Mouse (Mus musculus): ENCODE measurements around the gene Acbd4. TPM values are rescaled to one million over a fixed set of nuclear protein-coding genes. Genes with fewer than 3 reads are reported as not detected.

Acbd4 gene
- polyA plus RNA-seq, 1 experiment, result 4.5 TPM

DNA sequence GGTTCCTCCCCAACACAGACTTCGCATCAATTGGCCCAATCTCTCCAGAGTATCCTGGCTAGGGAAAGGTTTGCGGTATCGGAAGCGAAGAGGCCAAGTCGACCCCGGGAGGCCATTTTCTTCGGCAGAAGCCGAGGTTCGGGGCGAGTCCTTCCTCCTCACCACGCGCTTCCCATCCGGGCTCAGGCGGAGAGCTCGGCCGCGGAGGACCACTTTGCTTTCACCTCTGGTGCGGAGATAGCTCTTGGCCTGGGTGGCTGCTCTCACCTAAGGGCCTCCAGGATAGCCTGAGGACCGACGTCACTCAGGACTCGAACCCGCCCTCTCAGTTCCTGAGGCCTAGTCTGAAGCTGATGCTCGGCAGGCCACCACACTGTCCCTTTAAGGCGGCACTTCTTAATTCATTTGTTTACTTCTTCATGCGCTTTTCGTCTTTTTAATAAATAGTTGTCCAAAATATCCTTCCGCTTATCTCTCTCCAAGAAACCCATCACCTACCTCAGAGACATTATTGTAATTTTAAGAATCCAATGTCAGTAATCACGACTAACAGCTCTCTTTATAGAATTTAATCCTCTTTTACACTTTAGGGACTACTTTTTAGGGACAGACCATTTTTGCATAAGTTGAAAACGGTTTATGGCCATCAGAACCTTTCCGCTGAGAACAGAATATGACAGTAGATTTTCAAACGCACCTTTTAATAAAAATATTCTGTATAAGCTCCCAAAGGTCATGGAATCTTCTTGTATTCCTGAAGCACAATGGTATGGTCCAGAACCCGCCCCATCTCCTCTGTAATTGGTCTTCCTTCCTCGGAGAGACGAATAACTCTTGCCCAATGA is 13.9 kb downstream of the Acbd4 start:
- TF ChIP-seq CTCF (IDR thresholded peaks at IDR 0.05; ENCODE audit: borderline replicate concordance, extremely low read depth, insufficient read depth, insufficient read length) (no peak), POLR2A (IDR thresholded peaks at IDR 0.05; ENCODE audit: borderline replicate concordance, extremely low read depth, insufficient read depth, insufficient read length, poor library complexity, severe bottlenecking) (peak; percentile 31; the same call in 1 of the 2 replicates)
- peak; percentile 96 for DNase-seq (ENCODE audit: low read depth)

DNA sequence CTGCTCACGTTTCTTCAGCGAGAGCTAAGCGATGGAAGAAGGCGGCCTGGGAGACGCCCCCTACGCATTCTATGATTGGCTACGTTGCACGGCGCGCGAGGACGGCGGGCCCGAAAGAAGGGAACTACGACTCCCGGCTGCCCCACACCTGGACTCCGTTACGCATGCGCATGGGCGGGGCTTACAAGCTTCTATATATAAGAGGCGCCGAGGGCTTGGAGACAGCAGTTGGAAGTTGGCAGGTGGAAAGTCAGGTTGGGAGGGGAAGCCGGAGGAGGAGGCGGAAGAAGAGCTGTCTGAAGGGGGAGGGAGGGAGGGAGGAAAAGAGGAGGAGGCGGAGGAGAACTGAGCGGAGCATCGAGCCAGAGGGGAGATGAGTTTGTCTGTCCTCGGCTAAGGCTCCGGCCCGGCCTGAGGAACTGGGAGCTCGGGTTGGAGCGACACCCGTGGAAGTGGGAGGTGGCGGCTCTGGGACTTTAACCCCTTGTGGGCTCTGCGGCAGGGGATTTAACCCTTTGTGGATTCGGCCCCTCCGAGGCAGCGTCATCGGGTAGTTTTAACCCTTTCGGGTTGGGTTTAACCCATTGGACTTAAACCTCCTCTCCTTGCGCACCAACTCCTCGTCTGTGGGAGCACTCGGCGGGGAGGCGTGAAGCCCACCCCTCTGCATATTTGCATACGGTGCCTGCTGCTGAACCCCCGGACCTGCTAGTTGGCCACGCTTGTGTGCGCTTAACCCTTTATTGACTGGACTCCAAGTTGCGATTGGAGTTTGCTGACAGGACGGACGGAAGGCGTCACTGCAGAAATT is 14.7 kb downstream of the Acbd4 start, which contains the start of gene Hexim1:
Hexim1 (plus strand) TSS at position 224 of the 811 bp plus-strand sequence.
- DNase-seq (ENCODE audit: low read depth), result peak; percentile 100
- TF ChIP-seq CTCF (IDR thresholded peaks at IDR 0.05; ENCODE audit: borderline replicate concordance, extremely low read depth, insufficient read depth, insufficient read length), result no peak
- peak; percentile 87; the same call in 1 of the 2 replicates for TF ChIP-seq POLR2A (IDR thresholded peaks at IDR 0.05; ENCODE audit: borderline replicate concordance, extremely low read depth, insufficient read depth, insufficient read length, poor library complexity, severe bottlenecking)

DNA sequence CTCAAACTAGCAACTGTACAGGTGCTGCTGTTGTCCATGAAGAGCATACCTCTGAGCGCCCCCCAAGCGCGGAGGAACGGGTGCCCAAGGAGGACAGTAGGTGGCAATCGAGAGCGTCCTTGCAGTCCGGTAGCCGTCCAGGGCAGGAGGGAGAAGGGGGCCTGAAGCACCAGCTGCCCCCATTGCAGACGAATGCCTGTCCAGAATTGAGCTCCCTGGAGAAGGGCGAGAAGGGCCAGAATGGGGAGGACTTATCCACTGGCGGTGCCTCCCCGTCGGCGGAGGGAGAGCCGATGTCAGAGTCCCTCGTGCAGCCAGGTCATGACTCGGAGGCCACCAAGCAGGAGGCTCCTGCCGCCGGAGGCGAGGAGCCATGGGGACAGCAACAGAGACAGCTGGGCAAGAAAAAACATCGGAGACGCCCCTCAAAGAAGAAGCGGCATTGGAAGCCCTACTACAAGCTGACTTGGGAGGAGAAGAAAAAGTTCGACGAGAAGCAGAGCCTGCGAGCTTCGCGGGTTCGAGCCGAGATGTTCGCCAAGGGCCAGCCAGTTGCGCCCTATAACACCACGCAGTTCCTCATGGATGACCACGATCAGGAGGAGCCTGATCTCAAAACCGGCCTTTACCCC is 15.6 kb downstream of the Acbd4 start:
- TF ChIP-seq POLR2A (IDR thresholded peaks at IDR 0.05; ENCODE audit: borderline replicate concordance, extremely low read depth, insufficient read depth, insufficient read length, poor library complexity, severe bottlenecking), result no peak
- TF ChIP-seq CTCF (IDR thresholded peaks at IDR 0.05; ENCODE audit: borderline replicate concordance, extremely low read depth, insufficient read depth, insufficient read length), result peak; percentile 70
- DNase-seq (ENCODE audit: low read depth), result peak; percentile 85

DNA sequence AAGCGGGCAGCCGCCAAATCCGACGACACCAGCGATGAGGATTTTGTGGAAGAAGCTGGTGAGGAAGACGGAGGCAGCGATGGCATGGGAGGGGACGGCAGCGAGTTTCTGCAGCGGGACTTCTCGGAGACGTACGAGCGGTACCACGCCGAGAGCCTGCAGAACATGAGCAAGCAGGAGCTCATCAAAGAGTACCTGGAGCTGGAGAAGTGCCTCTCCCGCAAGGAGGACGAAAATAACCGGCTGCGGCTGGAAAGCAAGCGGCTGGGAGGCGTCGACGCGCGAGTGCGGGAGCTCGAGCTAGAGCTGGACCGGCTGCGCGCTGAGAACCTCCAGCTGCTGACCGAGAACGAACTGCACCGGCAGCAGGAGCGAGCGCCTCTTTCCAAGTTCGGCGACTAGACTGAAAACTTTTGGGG is 16.1 kb downstream of the Acbd4 start:
- TF ChIP-seq POLR2A (IDR thresholded peaks at IDR 0.05; ENCODE audit: borderline replicate concordance, extremely low read depth, insufficient read depth, insufficient read length, poor library complexity, severe bottlenecking), result no peak
- no peak for TF ChIP-seq CTCF (IDR thresholded peaks at IDR 0.05; ENCODE audit: borderline replicate concordance, extremely low read depth, insufficient read depth, insufficient read length)
- peak; percentile 68 for DNase-seq (ENCODE audit: low read depth)

DNA sequence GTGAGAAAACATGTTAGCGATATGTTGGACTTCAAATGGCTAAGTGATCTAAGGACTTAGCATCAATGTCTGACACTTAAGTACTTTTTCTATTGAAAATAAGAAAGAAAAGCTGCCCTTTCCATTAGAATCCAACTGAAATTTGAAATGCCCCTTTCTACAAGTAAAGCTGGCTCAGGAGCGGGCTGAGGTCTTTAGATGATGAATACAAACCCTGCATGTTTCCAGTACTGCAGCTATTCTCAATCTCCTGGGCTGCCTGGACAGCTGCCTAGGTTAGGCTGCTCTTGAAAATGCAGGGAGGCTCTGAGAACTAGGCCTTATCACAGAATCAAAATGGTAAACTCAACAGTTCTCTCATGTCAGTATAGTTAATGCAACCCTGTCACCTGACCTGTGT is 17.4 kb downstream of the Acbd4 start:
- no peak for DNase-seq (ENCODE audit: low read depth)
- TF ChIP-seq POLR2A (IDR thresholded peaks at IDR 0.05; ENCODE audit: borderline replicate concordance, extremely low read depth, insufficient read depth, insufficient read length, poor library complexity, severe bottlenecking) (no peak), CTCF (IDR thresholded peaks at IDR 0.05; ENCODE audit: borderline replicate concordance, extremely low read depth, insufficient read depth, insufficient read length) (no peak)

DNA sequence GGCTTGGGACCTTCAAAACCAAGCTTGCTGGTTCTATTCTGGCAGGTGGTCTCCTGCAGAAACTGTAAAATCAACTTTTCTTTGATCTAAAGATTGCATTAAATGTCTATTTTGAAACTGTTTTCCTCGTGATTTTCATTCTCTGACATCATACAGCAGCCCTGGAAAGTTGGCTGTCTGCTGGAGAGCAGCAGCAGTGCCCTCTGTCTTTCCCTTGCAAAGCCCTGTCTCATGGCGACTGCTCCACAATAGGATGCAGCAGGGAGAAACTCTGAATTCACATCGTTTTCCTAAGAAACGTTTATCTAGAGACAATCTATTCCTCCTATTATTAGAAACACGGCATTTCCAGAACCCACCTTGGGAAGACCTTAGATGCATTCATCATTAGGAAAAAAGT is 18.1 kb downstream of the Acbd4 start:
- TF ChIP-seq POLR2A (IDR thresholded peaks at IDR 0.05; ENCODE audit: borderline replicate concordance, extremely low read depth, insufficient read depth, insufficient read length, poor library complexity, severe bottlenecking) (no peak), CTCF (IDR thresholded peaks at IDR 0.05; ENCODE audit: borderline replicate concordance, extremely low read depth, insufficient read depth, insufficient read length) (no peak)
- DNase-seq (ENCODE audit: low read depth), result no peak

DNA sequence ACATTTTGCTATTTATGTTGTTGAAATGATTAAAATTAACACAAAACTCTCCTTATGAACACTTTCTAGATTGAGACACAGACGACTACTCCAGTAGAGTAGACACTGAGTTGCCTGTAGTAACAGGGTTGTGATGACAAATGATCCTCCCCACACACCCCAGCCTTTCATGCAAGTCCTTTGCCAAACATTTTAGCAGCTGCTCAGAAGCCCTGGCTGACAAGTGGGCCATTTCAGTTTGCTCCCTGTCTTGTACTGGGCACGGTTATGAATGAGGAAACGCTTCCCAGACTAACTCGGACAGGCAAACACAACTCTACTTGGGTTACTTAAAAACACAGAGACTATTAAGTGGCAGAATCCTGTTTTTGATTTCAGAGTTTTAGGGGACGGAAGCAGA is 18.8 kb downstream of the Acbd4 start:
- TF ChIP-seq POLR2A (IDR thresholded peaks at IDR 0.05; ENCODE audit: borderline replicate concordance, extremely low read depth, insufficient read depth, insufficient read length, poor library complexity, severe bottlenecking) (no peak), CTCF (IDR thresholded peaks at IDR 0.05; ENCODE audit: borderline replicate concordance, extremely low read depth, insufficient read depth, insufficient read length) (no peak)

DNA sequence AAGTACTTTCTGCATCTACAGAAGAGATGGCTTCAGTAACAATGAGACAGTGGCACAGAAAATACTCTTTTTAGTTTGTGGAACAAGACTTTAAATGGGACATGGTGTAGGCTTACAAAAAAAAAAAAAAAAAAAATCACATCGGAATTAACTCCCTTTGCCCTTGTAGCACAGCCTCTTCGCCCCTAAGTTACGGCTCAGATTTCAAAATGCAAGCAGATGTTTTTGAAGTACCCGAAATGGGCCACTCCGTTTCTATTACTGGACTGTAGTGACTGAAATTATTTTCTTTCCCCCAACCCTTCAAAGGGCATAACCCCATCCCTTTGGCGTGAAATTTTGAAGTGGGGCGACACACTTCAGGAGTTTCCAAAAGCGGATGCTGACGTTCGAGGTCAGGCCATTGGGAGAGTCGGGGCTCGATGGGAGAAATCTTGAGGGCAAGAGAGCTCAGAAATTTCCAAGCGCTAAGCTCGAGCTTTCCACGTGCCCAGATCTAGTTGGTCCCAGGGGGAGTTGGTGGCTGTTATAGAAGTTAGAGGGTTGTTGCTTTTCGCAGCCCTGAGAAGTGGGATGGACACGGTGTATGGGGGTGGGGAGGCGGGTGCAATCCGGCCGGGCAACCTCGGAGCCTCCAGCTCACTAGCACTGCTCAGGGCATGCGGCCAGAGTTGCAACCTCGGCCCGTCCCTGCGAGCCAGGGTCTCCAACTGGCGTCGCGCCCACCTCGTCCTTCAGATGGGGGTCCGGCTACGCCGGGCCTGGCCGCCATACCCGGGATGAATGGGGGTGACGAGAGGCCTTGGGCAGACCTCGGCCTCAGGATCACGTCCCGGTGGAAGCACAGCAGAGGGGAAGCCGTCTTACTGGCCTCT is 30.5 kb downstream of the Acbd4 start, which contains the start of gene Hexim2:
Hexim2 (plus strand) TSS at position 729 of the 875 bp plus-strand sequence.
- TF ChIP-seq POLR2A (IDR thresholded peaks at IDR 0.05; ENCODE audit: borderline replicate concordance, extremely low read depth, insufficient read depth, insufficient read length, poor library complexity, severe bottlenecking) (0 out of 2 replicates have a peak, but pooled peaks have one; percentile 21), CTCF (IDR thresholded peaks at IDR 0.05; ENCODE audit: borderline replicate concordance, extremely low read depth, insufficient read depth, insufficient read length) (no peak)
- DNase-seq (ENCODE audit: low read depth), result peak; percentile 80

More for the DNA sequence above, 18.8 kb downstream of the Acbd4 start:
- DNase-seq (ENCODE audit: low read depth), result peak; percentile 34

DNA sequence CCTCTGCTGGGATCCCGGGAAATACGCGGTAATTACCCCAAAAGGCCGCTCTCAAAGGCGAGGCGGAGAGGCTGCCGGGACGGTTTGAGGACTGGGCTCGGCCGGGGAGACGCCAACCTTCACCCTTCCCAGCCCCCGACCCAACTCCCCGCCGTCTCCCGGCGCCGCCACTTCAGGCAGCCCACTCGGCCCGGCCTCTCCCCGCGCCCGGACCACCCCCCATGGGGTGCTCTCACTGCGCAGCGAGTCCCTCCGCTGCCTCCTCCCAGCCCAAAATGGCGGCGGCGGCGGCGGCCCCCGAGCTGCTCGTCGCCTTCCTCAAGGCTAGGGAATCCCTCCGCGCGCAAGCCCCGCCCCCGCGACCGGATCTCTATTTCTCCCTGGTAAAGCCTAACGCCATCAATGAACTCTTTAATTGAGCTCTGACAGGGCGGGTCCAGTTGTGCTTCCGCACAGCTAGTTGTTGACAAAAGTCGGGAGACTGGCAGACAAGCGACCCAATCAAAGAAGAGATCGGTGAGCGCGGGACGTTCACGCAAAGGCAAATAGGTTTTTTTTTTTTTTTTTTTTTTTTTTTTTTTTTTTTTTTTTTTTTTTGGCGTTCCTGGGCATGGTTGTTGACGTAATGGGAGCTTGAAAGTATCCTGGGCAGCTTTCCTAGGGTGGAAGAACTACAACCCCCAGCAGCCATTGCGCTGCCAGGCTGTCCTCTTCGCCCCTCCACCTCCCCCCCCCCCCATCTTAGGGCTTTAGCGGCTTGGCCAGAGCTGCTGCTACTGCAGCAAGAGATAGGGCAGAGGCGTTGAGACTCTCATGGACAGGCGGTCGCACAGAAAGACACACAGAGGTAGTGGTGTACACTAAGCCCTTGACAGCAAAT is 31.3 kb downstream of the Acbd4 start:
- TF ChIP-seq CTCF (IDR thresholded peaks at IDR 0.05; ENCODE audit: borderline replicate concordance, extremely low read depth, insufficient read depth, insufficient read length) (no peak), POLR2A (IDR thresholded peaks at IDR 0.05; ENCODE audit: borderline replicate concordance, extremely low read depth, insufficient read depth, insufficient read length, poor library complexity, severe bottlenecking) (peak; percentile 98)
- peak; percentile 100 for DNase-seq (ENCODE audit: low read depth)
